Mouse (Mus musculus) ZHBTc4 (cell line): ENCODE results near the gene Bmpr1a.
A peak's percentile ranks its signal among the peaks of the same experiment; 100 is the strongest.

ENCODE experiments used
- DNase-seq: peaks from one replicate; pipeline ENCODE4 v3.0.0-alpha.2; 2011; ENCODE audit warnings: low read depth, low spot score

Gene Bmpr1a

DNA sequence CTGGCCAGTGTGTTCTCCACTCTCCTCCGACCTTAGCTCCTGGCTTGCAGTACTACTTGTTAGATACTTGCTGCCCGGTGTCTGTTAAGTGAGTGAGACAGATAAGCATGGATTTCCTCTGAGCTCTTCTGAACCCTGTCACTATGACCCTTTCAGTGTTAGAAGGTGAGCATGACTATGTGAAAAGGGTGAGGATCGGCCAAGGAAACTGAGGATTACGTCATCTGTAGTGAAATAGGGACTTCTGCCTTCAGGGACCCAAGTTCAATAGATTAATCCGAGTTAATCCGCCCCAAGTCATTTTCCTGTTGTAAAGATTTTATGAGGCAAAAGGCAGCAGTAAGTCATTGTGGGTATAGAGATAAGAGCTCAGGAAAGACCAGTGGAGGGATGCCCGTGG, 2.2 kb upstream of the Bmpr1a start:
- no peak for DNase-seq

DNA sequence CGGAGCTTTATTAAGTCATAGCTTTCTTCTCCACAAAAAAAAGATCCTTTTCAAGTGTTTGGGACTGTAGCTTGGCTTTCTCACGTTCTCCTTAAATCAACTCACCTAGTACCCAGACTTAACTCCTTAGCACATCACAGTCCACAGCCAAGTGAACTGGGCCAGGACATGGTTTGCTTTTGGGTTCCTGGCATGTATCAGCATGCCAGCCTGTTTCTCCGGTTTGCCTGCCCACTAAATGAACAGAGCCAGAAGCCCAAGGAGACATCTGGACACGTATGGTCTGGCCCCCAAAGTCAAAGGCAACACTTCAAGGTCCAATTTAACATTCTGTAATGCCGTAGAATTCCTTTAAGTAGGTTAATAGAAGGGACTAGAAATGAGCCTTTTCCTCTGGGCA, 1.2 kb upstream of the Bmpr1a start:
- no peak for DNase-seq

DNA sequence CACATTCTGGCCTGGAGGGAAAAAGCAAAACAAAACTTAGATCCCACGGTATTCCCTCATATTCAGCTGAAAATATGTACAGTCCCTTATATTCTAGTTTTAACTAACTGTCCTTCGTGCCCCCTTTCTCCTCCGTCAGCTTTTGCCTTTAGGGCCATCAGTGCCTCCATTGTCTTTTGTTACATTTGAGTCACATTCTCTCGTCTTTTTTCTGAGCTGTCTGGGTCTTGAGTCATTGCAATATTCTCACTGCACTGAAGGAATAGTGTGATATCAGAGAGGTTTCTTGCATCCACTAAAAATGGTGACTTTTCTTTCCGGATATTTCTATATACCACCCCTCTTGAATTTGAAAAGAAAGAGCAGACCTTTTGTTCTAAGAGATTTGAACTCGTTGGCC, 618 bp upstream of the Bmpr1a start:
- DNase-seq, result no peak

DNA sequence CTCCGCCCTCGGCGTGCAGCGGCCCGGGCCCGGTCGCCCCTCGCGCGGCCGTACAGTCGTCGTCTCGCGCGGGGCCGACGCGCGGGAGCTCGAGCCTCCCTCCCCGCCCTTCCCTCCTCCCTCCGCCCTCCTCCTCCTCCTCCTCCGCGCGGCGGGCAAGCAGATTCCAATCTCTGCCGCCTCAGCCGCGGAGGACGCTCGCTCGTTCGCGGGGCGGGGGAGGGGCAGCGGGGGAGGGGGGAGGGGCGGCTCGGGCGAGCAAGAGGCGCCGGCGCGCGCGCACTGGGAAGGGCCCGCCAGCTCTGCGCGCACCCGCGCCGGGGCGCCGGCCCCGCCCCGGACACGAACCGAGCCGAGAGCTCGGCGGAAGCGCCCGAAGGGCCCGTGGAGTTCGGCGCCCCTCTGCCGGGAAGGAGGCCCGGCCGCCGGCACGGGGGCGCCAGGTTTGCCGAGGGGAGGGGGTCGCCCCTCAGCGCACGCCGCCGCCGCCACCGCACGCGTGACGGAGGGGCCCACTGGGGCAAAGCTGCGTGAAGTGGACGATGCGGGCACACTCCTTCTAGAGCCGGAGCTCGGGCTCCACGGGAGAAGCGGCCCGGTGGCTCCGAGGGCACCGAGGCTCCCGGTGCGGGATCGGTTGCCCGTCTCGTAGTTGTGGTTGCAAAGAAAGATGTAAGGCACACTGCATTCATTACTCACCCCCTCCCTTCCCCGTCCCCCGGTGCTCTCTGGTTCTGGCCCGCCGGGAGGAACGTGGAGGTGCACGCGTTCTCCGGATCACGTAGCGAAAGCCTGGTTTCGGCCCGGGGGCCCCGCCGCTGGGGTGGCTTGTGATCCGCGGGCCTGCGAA, 441 bp downstream of the Bmpr1a start:
- peak; percentile 89 for DNase-seq

DNA sequence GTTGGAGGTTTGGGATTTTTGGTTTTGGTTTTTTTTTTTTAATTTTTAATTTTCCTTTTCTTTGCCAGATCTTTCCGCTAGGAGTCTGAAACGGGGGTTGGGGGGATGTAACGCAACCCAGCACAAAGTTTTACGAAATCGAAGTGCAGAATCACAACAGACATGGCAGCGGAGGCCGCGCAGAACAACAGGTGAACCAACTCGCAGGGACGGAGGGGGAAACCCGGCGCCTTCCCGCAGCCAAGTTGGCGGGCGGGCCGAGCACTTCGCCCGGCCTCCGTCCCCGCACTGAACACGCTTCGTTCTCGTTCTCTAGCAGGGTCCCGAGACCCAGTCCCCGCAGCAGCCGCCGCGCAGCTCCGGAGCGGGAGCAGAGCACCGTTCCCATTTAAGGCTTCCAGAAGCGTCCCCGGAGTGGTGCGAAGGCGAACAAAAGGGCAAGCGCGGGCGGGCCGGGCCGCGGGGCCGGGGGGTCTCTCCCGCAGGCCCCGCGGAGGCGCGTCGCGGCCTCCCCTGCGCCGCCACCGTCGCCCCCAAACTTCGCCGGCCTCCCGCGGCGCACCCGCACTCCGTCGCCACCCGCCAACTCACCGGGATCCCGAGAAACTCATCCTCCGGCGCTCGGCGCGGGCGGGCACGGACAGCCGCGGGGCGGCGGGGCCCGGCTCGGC, 1.2 kb downstream of the Bmpr1a start:
- DNase-seq, result peak; percentile 75

DNA sequence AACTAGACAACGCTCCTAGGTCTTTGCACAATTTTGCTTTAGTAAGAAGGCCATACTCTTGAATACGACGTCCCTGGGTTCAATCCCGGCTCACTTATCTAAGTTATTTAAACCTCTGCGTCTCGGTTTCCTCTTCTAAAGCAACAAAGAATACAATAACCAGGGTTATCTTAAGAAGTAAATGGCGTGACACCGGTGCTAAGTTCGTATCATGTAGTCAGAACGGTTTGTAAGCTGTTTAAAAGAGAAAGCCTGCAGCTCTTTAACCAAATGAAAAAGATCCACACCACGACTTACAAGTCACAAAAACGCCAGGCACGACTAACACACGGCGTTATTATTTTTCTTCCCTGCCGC, 1.7 kb downstream of the Bmpr1a start:
- DNase-seq, result peak; percentile 18

DNA sequence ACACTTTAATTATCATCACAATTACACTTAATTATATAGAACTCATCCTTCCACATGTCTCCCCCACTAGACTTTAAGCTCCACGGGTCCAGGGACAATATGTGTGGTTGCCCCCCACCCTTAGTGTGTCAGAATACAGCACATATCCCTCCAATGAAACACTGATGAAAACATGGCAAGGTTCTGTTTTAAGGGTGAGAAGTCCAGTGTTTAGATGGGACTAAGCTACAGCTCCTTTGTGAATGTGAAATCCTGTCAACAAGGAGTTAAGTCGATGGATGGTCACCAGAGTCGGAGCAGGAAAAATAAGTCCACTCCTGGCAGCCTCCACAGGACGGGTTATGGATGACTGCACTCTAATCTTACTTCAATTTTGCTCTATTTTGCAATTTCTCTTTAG, 2.8 kb downstream of the Bmpr1a start:
- DNase-seq, result no peak

DNA sequence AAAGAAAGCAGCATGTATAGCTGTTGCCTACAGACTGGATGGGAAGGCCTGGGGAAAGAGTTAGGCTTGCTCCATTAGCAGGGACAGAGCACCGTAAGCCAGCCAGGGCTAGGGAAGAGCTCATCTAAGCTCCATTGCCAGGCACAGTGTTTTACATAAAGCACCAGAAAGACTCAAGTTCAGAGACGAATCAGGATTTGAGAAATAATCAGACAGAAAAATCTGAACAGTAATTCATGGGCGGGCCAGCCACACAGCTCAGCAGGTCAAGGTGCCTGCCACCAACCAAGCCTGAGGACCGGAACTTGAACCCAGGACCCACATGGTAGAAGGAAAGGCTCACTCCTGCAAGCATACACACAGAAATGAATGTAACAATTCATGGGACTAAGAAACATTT, 3.5 kb downstream of the Bmpr1a start:
- DNase-seq, result no peak

DNA sequence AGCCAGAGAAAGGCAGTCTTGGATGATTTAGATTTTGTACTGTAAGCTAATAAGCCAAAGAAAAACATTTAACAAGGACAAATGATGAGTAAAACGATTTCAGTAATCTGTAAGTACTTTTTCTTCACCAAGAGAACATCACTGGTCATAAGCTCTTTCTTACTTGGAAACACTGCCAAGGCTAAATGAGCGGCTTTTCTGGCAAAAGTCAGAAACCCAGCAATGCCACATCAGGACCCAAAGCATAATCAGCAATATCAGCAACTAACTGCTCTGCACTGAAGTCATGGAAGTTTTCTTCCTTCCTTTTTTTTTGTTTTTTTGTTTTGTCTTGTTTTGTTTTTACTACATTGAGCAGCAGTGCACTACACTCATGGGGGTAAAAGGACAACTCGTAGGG, 5.8 kb downstream of the Bmpr1a start:
- no peak for DNase-seq

DNA sequence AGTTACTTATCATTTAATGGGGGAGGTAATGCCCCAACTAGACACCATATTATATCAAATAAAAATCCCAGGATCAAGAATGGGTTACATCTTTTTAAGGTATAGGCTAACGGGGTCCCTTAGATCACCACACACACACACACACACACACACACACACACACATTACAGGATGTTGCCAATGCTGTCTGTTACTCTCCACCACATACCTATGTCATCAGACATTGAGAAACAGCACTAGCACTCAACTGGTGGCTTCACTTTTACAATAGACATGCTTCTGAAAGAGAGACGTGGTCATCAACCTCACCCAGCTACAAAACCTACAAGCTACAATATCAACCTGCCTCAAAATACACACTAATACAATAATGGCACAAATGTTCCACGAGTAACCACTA, 9.5 kb downstream of the Bmpr1a start:
- no peak for DNase-seq

DNA sequence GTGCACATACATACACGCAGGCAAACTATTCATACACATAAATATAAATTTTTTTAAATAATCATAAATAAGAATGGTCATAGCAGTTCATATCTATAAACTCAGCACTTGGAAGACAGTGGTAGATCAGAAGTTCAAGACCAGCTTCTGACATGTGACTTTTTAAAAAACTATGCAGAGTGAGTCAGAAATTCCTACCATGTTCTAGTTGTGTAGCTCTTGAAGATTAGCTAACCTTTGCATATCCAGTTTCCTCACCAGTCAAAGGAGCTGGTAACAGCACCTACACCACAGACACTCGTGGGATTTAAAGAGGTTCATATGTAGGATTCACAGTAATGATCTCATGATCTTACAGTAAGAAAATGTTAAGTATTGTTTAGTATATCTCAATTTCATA, 10.5 kb downstream of the Bmpr1a start:
- DNase-seq, result no peak

DNA sequence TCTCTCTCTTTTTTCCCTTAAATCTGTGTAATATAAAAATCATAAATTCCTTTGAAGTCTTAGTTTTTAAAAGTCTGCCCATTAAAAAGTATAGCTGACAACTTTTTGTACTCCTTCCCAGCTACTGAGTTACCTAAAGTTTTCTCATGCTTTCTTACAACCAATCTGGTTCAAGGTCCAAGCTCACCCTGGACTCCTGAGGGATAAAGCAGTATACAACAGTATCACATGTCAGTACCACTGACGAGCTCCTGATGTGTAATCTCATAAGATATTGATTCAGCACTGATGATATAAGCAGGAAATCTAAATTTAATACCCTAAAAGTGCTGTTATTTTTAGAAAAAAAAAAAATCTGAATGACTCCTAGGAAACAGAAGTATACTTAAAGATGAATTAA, 12.2 kb downstream of the Bmpr1a start:
- no peak for DNase-seq

DNA sequence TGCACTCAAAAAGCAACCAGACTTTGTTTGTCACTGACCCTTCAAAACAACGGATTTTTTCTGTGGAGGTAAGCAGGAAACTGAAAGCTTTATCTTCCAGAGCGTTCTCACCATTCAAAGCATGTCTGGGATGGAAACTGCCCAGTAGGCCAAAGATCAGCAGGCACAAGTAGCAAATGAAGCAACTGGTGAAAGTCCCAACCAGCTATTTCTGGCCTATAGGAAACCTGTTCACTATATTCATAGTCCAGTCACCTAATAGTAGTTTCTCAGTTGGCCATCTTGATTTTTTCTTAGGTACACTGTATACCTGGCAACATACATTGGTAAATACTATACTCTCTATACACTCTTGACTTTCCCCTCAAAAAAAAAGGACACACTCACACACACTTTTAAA, 13.2 kb downstream of the Bmpr1a start:
- DNase-seq, result no peak

DNA sequence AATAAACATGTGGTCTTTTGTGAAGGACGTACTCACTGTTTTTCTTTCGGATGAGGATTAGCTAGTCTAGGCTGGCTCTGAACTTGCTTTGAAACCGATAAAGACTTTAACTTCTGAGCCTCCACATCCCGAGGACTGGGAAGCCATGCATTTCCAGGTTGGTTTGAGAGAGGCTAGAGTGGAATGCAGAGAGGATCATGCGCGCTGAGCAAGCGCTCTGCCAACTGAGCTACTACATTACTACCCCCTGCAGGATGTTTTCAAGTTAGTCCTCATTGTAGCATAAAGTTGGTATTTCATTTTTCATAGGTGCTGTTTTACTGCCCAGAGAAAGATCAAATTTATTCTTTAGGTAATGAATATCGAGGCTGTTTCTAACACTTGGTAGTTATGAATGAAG, 17.0 kb downstream of the Bmpr1a start:
- no peak for DNase-seq

DNA sequence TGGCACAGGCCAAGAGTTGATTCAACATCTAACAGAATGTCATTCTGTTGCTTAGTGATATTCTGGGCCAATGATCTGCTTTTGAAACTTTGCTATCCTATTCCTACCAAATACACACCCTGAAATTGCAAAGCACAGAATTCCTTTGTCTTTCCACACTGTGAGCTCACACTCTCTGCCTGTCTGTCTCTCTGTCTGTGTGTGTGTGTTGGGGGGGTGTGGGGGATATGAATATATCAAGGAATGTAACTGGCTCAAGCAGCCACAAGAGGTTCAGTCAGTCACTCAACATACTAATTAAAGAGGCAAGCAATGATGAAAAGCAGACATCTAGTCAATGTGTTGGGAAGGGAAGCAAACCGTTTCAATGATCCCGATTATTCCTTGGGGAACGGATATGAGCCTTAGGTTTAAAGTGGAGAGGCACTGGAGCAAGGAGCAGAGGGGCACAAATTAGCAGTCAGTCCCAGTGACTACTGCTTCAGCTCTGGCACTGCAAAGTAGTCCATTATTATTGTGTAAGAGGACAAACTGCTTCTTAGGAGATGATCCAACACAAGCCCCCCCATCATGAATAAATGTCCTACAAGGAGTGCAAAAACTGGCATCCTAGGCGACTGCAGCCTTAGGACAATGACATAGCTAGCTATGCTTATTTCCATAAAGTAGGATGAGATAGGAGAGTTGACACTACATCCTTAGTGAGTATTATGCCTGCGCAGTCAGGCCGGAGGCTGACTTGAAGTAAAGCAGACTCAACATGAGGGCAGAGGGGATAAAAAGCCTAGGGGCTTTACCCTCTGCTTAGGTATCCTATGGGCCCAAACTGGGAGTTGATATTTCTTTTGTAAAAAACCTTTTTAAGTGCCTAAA, 19.4 kb downstream of the Bmpr1a start:
- DNase-seq, result no peak

DNA sequence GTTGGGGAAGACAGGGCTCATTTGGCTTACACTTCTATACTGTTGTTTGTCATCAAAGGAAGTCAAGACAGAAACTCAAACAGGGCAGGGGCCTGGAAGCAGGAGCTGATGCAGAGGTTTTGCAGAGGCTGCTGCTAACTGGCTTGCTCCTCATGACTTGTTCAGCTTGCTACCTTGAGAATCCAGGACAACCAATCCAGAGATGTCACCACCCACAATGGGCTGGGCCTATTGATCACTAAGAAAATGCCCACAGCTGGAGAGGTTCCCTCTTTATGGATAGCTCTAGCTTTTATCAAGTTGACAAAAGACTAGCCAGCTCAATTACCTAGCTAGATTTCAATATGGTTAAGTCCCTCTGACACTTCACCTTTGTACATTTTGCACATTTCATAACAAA, 31.6 kb downstream of the Bmpr1a start:
- peak; percentile 60 for DNase-seq

DNA sequence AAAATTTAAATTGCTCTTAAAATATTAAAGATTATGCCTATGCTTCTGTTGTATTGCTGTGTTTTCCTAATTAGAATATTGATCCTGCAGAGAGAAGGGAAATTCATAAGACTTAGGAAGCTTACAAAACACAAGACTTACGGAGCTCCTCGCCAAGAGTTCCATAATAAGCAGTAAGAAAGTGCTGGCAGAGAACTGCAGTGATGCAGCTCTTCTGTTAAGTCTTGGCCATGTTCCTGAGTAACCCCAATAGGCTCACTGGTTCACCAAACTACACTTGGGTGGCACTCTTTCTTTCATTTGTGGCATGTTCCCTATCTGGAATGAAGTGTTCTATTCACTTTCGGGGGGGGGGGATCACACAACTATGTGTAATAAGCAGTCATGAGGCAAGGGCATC, 36.9 kb downstream of the Bmpr1a start:
- DNase-seq, result no peak

DNA sequence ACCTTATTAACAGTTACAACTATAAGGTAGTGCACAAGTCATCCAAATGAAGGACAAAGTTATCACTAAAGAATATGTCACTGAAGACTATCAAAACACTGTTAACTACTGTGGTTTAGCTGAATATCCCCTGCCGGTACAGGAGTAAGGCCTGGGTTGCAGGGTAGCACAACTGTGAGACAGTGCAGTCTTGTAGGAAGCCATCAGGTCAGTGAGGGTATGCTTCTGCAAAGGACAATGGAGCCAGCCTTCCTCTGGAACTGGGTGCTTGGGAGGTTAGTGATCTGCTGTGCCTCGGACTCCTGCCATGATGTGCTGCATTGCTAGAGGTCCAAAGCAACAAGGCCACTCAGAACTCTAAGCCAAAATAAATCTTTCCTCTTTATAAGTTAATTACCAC, 43.8 kb downstream of the Bmpr1a start:
- DNase-seq, result no peak

DNA sequence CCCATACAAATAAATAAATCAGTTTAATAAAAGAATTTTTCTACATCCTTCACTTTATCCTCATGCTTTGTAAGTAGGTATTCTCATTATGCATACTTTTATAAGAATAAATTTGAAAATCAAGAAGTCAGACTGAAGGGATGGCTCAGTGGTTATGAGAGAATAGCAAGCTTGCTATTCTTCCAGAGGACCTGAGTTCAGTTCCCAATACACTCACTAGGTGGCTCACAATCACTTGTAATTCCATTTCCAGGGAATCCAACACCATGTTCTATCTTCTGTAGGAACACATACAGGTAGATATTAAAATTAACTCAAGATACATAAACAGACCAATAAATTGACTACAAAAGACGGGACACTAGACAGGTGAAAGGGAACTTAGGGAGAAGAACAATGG, 44.3 kb downstream of the Bmpr1a start:
- peak; percentile 50 for DNase-seq

DNA sequence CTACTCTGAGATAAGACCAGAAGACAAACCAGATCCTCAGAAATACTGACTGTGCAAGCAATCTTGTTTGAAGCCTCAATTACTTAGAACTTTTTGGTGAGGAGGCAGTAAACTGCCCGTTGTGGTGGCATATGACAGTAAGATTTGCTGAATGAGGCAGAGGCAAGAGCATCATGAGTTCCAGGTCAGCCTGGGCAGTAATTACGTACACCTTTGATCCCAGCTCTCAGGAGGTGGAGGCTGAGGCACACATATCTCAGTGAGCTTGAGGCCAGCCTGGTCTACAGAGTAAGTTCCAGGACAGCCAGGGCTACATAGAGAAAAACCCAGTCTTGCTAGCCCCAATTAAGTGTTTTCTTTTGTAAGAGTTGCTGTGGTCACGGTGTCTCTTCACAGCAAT, 48.9 kb downstream of the Bmpr1a start:
- DNase-seq, result no peak

DNA sequence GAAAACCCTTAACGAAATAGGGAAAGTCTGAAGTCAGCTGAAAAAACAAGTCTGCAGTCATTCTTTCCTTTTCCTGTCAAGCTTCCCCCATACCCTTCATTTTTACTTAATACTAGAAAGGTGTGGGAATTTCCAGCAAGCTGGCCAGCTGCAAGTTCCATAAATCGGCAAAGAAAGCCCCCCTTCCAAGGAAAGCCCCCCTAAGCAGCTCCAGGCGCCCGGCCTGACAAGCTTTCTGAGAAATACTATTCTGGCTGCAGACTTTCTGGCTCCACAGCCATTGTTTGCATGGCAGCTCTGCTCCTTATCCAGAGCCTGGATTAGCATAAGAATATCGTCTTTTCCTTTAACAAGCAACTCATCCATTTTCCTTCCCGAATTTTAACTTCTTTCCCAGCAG, 49.5 kb downstream of the Bmpr1a start:
- no peak for DNase-seq

DNA sequence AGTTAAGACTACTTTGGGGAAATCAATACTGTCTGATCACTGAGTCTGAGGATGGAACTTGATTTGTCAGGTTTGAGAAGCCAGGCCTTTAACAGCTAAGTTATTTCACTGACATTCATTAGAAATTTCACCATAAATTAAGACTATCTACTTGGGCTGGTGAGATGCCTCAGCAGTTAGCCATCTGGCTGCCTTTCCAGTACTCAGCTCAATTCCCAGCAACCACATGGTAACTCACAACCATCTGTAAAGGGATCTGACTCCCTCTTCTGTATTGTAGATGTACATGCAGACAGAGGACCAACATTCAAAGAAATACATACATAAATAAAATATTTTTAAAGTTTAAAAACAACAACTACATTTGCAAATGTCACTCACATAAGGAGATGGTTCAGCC, 51.3 kb downstream of the Bmpr1a start:
- no peak for DNase-seq

DNA sequence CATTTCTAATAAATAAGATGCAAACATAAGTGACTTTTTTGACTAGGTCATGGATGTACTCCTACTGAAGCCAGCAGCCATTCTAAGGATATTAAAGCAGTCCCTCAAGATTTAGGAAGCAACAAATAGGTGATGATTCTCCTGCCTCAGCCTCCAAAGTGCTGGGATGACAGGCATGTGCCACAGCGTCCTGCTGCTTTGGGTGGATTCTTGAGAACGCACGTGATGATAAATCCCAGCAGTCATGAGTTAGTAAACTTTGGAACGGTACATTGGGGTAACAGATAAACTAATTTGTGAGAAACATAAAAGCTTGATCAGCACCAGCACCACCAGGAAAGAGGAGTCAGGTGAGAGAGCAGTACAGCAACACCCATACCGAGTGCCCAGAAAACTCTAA, 52.7 kb downstream of the Bmpr1a start:
- no peak for DNase-seq
